Mouse (Mus musculus): ENCODE data around the gene Trappc2l.

- TF ChIP-seq SRF (IDR thresholded peaks at IDR 0.05; ENCODE audit: control insufficient read depth, insufficient read length, low read depth) (no peak), MAX (IDR thresholded peaks at IDR 0.05; ENCODE audit: low read depth) (no peak), E2F4 (IDR thresholded peaks at IDR 0.05; ENCODE audit: insufficient read depth) (no peak), POLR2A (IDR thresholded peaks at IDR 0.05; ENCODE audit: insufficient read length, low read depth) (no peak), USF1 (IDR thresholded peaks at IDR 0.05; ENCODE audit: low read depth) (no peak), POLR2AphosphoS2 (IDR thresholded peaks at IDR 0.05; ENCODE audit: insufficient read length, low read depth) (no peak)
Measured at GRCm38 (mm10) chr8:122661138-122661537, 49.7 kb downstream of the Trappc2l start.

Measured in myocyte (in vitro differentiated cells).